Mouse (Mus musculus): ENCODE measurements around the gene Wfdc2. TPM values are rescaled to one million over a fixed set of nuclear protein-coding genes. Genes with fewer than 3 reads are reported as not detected.

Wfdc2 gene
- 18.3 and 31.2 TPM in 2 replicates for polyA plus RNA-seq (2015; fragmentation: Nextera tagmentation; extraction: Ambion mirVana)

GRCm38 (mm10) chr2:164562391-164563188 lies at the start of gene Wfdc2:
Wfdc2 (plus strand) TSS chr2:164562413.
- no peaks in the 10 kb centered on the region for H3K9me3 ChIP-seq
- WGBS: 5% methylated on average over 24 of the region's 24 CpGs

GRCm38 (mm10) chr2:164513389-164513788 lies 48.8 kb upstream of the Wfdc2 start:
- Histone ChIP-seq H3K36me3 (no peaks in the 10 kb centered on the region; the same call in 1 of the 2 replicates), H3K27ac (no peak overlapping the region), H3K27me3 (no peaks in the 10 kb centered on the region), H3K4me3 (no peak overlapping the region), H3K4me2 (no peak overlapping the region), H3K4me1 (peaks cover 6% of the 10 kb centered on the region; the same call in 1 of the 2 replicates), H3K9me3 (no peaks in the 10 kb centered on the region), H3K9ac (no peak overlapping the region)
- no peak for ATAC-seq (ENCODE audit: insufficient number of reproducible peaks, low FRiP score, low TSS enrichment, low read depth)
- 59% methylated on average over 8 of the region's 8 CpGs for WGBS

More at GRCm38 (mm10) chr2:164562391-164563188, at the start of gene Wfdc2:
- H3K4me3 ChIP-seq: peak within 1 kb of the TSS; percentile 42
- no peak for ATAC-seq (ENCODE audit: insufficient number of reproducible peaks, low FRiP score, low TSS enrichment, low read depth)
- H3K36me3 ChIP-seq: no peaks in the 10 kb centered on the region
- 0 out of 2 replicates have a peak within 1 kb of the TSS, but pooled peaks have one; percentile 33 for H3K27ac ChIP-seq
- H3K4me1 ChIP-seq: peaks cover 32% of the 10 kb centered on the region
- H3K9ac ChIP-seq: peak within 1 kb of the TSS; percentile 55
- H3K4me2 ChIP-seq: peak within 1 kb of the TSS; percentile 95
- peaks cover 6% of the 10 kb centered on the region; the same call in 1 of the 2 replicates for H3K27me3 ChIP-seq

- H3K27ac ChIP-seq: no peak overlapping the region
These were observed 47.3 kb upstream of the Wfdc2 start for GRCm38 (mm10) chr2:164514916-164515315.

DNA sequence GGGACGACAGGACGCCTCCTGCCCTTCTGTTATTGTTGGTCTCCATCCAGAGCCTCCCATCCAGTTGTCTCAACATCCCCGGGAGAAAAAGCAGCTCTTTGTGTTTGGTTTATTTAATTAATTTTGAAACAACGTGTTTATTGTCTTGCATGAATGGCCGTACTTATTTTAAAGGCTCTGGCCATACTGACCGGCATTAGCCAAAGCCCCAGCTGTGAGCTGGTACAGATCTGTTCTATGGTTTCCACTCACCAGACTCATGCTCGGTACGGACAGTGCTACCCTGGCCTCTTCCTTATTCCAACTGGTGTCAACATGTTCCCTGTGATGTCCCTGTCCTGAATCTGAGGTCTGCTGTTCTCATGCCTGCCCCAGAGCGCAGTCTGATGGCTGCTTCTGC lies 46.3 kb upstream of the Wfdc2 start:
- H3K9ac ChIP-seq: no peak overlapping the region
- H3K27me3 ChIP-seq: no peaks in the 10 kb centered on the region
- 71% methylated on average over 9 of the region's 9 CpGs for WGBS
- no peak overlapping the region for H3K4me2 ChIP-seq
- no peak for ATAC-seq (ENCODE audit: insufficient number of reproducible peaks, low FRiP score, low TSS enrichment, low read depth)
- H3K4me1 ChIP-seq: peaks cover 16% of the 10 kb centered on the region; the same call in 1 of the 2 replicates
- H3K4me3 ChIP-seq: no peak overlapping the region
- H3K36me3 ChIP-seq: no peaks in the 10 kb centered on the region
- H3K9me3 ChIP-seq: no peaks in the 10 kb centered on the region
- no peak overlapping the region for H3K27ac ChIP-seq

More at GRCm38 (mm10) chr2:164514916-164515315, 47.3 kb upstream of the Wfdc2 start:
- Histone ChIP-seq H3K36me3 (no peaks in the 10 kb centered on the region), H3K27me3 (no peaks in the 10 kb centered on the region), H3K9ac (no peak overlapping the region), H3K4me1 (peaks cover 16% of the 10 kb centered on the region; the same call in 1 of the 2 replicates), H3K4me3 (no peak overlapping the region), H3K9me3 (no peaks in the 10 kb centered on the region), H3K4me2 (no peak overlapping the region)
- 89% methylated on average over 3 of the region's 3 CpGs for WGBS
- no peak for ATAC-seq (ENCODE audit: insufficient number of reproducible peaks, low FRiP score, low TSS enrichment, low read depth)

DNA sequence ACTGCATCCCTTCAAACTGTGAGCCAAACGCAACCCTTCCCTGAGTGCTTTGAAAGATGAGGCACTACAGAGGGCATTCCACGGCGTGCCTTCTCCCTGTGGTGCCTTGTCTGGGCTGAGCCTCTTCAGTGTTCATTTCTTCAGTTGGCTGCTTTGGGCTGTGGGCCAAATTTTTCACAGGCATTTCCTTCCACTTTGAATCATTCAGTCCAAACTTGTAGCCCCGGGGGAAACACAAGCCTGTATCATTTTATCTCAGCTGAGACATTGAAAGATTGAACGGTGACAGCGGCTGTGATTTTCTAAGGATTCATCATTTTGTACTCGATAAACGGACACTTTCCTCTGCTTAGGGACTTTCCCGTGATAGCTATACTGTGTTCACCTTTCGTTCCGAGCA lies 45.6 kb upstream of the Wfdc2 start:
- ATAC-seq (ENCODE audit: insufficient number of reproducible peaks, low FRiP score, low TSS enrichment, low read depth): no peak
- H3K4me3 ChIP-seq: no peak overlapping the region
- H3K9me3 ChIP-seq: no peaks in the 10 kb centered on the region
- H3K27ac ChIP-seq: no peak overlapping the region
- no peaks in the 10 kb centered on the region for H3K27me3 ChIP-seq
- no peaks in the 10 kb centered on the region for H3K36me3 ChIP-seq
- H3K4me2 ChIP-seq: no peak overlapping the region
- WGBS: 74% methylated on average over 11 of the region's 11 CpGs
- H3K4me1 ChIP-seq: peaks cover 17% of the 10 kb centered on the region; the same call in 1 of the 2 replicates
- no peak overlapping the region for H3K9ac ChIP-seq

GRCm38 (mm10) chr2:164517485-164518221 lies 44.6 kb upstream of the Wfdc2 start:
- Histone ChIP-seq H3K36me3 (no peaks in the 10 kb centered on the region), H3K4me3 (no peak overlapping the region), H3K4me2 (no peak overlapping the region), H3K27ac (peak overlapping the region; percentile 87), H3K9me3 (no peaks in the 10 kb centered on the region), H3K9ac (no peak overlapping the region), H3K4me1 (peaks cover 27% of the 10 kb centered on the region), H3K27me3 (no peaks in the 10 kb centered on the region)
- ATAC-seq (ENCODE audit: insufficient number of reproducible peaks, low FRiP score, low TSS enrichment, low read depth): peak; percentile 35; the same call in 1 of the 2 replicates
- 36% methylated on average over 9 of the region's 10 CpGs for WGBS

DNA sequence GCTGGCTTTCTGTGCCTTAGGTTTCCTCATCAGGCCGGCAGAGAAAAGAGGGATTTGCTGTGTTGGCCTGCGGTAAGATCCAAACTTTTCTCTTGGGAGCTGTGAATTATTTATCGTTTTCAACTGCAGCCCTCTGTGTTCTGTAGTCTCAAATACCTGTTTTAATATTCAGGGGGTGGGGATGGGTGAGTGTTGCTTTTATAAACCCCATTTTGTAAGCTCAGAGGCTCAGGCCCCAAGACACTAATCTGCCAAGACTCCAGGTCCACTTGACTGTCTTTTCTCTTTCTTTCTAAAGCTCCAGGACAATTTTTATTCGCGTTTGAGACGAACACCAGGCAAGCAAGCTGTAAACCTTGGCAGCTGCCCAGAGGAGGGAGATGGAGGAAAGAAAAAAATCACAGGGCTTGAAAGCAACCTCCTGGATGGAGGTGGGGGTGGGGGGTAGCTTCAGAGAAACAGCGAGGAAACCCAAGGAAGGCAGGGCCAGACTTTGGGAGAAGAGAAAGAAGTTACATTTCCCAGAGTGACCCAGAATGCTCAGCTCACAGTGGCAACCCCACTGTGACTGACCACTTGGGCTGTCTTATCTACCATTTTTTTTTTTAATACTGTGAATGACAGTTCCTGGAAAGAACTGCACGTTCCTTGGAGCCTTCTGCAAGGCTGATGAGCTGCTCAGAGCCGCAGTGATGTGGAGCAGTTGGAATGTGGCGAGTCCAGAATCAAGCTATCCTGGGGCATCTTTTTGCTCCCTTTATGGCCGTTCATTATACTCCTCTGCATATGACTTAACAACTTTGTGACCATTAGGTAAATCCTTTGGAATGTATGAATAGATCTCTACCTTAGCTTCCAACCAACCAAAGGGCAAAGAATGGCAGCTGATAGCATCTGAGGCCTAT lies 43.7 kb upstream of the Wfdc2 start:
- Histone ChIP-seq H3K36me3 (no peaks in the 10 kb centered on the region), H3K9me3 (no peaks in the 10 kb centered on the region), H3K4me2 (no peak overlapping the region), H3K4me3 (no peak overlapping the region), H3K27me3 (no peaks in the 10 kb centered on the region), H3K9ac (no peak overlapping the region), H3K4me1 (peaks cover 27% of the 10 kb centered on the region), H3K27ac (peak overlapping the region; percentile 87)
- ATAC-seq (ENCODE audit: insufficient number of reproducible peaks, low FRiP score, low TSS enrichment, low read depth): peak; percentile 56; the same call in 1 of the 2 replicates
- WGBS: 26% methylated on average over 11 of the region's 11 CpGs

GRCm38 (mm10) chr2:164519171-164519526 lies 43.1 kb upstream of the Wfdc2 start:
- H3K9me3 ChIP-seq: no peaks in the 10 kb centered on the region
- H3K4me2 ChIP-seq: no peak overlapping the region
- H3K9ac ChIP-seq: no peak overlapping the region
- peak overlapping the region; percentile 87 for H3K27ac ChIP-seq
- no peak for ATAC-seq (ENCODE audit: insufficient number of reproducible peaks, low FRiP score, low TSS enrichment, low read depth)
- H3K27me3 ChIP-seq: no peaks in the 10 kb centered on the region
- 32% methylated on average over 6 of the region's 6 CpGs for WGBS
- no peak overlapping the region for H3K4me3 ChIP-seq
- no peaks in the 10 kb centered on the region for H3K36me3 ChIP-seq
- peaks cover 27% of the 10 kb centered on the region for H3K4me1 ChIP-seq

DNA sequence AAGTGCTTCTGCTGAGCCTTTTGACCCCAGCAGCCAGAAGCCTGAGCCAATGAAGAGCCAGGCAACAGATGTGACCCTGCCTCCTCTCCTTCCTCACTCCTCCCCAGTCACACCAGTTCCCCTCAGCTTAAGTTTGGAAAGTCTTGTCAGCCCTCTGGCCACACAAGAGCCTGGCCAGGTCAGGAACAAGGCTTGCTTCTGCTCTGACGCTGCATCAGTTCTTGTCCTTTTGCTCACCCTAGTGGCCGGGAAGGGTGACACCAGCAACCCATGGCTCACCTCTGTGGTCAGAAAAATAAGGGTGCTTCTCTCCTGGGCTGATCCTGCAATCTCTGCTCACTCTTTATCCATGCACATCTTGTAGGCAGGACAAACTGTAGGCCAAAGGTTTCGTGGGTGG lies 41.4 kb upstream of the Wfdc2 start:
- Histone ChIP-seq H3K9ac (no peak overlapping the region), H3K9me3 (no peaks in the 10 kb centered on the region), H3K36me3 (no peaks in the 10 kb centered on the region), H3K4me2 (no peak overlapping the region), H3K27me3 (no peaks in the 10 kb centered on the region), H3K4me3 (no peak overlapping the region), H3K27ac (no peak overlapping the region), H3K4me1 (peaks cover 27% of the 10 kb centered on the region)
- no peak for ATAC-seq (ENCODE audit: insufficient number of reproducible peaks, low FRiP score, low TSS enrichment, low read depth)
- WGBS: 23% methylated on average over 3 of the region's 3 CpGs

GRCm38 (mm10) chr2:164521841-164522240 lies 40.4 kb upstream of the Wfdc2 start:
- Histone ChIP-seq H3K36me3 (no peaks in the 10 kb centered on the region), H3K27me3 (no peaks in the 10 kb centered on the region), H3K27ac (peak overlapping the region; percentile 39), H3K4me2 (peak overlapping the region; percentile 10; the same call in 1 of the 2 replicates), H3K9ac (no peak overlapping the region), H3K9me3 (no peaks in the 10 kb centered on the region), H3K4me3 (no peak overlapping the region; the same call in 1 of the 2 replicates), H3K4me1 (peaks cover 27% of the 10 kb centered on the region)
- no peak for ATAC-seq (ENCODE audit: insufficient number of reproducible peaks, low FRiP score, low TSS enrichment, low read depth)
- 11% methylated on average over 11 of the region's 11 CpGs for WGBS

- H3K4me2 ChIP-seq: peak overlapping the region; percentile 10; the same call in 1 of the 2 replicates
- ATAC-seq (ENCODE audit: insufficient number of reproducible peaks, low FRiP score, low TSS enrichment, low read depth): no peak
- no peaks in the 10 kb centered on the region for H3K9me3 ChIP-seq
- H3K27me3 ChIP-seq: no peaks in the 10 kb centered on the region
- H3K27ac ChIP-seq: peak overlapping the region; percentile 39
- 10% methylated on average over 8 of the region's 8 CpGs for WGBS
- H3K36me3 ChIP-seq: no peaks in the 10 kb centered on the region
- peaks cover 27% of the 10 kb centered on the region for H3K4me1 ChIP-seq
- no peak overlapping the region for H3K4me3 ChIP-seq
- no peak overlapping the region for H3K9ac ChIP-seq
These were observed 39.9 kb upstream of the Wfdc2 start for GRCm38 (mm10) chr2:164522280-164522679.

Data from limb, embryonic 15.5 days (tissue).